Mouse (Mus musculus) adrenal gland, adult 8-10 months (tissue): ENCODE measurements around the gene Smtnl2. TPM values are rescaled to one million over a fixed set of nuclear protein-coding genes. Genes with fewer than 3 reads are reported as not detected.

ENCODE experiments used
- DNase-seq: peaks from one replicate; pipeline ENCODE4 v3.0.0; 2022
- total RNA-seq, 4 experiments: library from RNA; stranded (reverse); gene quantifications; 2 replicates each; pipeline ENCODE4 v1.2.4; 2022

Smtnl2 gene
- total RNA-seq, 4 experiments from 2014 or later: 2.9 to 7.5 (median 5.2) TPM

GRCm38 (mm10) chr11:72425201-72425600 lies 13.7 kb upstream of the Smtnl2 start:
- DNase-seq: no peak

DNA sequence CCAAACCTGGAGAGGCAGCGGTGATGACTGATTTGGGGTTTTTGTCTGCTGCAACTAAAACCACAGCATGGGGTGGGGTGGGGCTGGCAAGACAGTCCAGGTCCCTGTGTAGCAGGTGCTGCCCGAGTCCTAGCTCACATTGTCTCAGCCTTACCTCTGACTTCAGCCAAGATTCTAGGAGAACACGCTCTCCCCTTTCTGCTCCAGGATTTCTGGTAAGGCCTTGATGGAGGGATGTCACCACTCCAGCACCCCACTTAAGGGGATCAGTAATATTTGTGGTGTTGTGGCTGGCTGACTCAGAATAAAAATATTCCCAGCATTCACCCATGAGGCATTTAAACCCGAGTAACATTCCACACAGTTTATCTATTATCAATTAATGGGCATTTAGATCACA lies 12.2 kb upstream of the Smtnl2 start:
- no peak for DNase-seq

- peak; percentile 78 for DNase-seq
These were observed 10.2 kb upstream of the Smtnl2 start for GRCm38 (mm10) chr11:72421518-72422278.

GRCm38 (mm10) chr11:72420460-72421122 lies 9.1 kb upstream of the Smtnl2 start:
- no peak for DNase-seq

- no peak for DNase-seq
These were observed 7.5 kb upstream of the Smtnl2 start for GRCm38 (mm10) chr11:72419006-72419405.

GRCm38 (mm10) chr11:72418227-72418626 lies 6.7 kb upstream of the Smtnl2 start:
- no peak for DNase-seq

GRCm38 (mm10) chr11:72417376-72417775 lies 5.9 kb upstream of the Smtnl2 start:
- DNase-seq: no peak

DNA sequence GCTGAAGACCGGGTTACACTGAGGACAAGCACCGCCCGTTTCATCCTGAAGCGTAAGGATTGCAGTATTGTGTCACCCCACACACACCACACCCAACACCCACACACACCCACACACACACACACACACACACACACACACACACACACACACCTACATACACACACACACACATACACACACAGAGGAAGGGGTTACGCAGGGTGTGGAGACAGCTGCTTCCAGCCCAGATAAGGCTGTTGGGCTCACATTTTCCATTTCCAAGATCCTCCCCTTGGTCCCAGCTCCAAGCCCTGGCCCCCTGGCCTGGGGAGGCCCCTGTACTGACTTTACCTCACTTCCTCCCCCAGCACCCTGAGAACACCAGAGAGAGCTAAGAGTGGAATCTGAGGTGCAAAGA lies 5.2 kb upstream of the Smtnl2 start:
- no peak for DNase-seq

DNA sequence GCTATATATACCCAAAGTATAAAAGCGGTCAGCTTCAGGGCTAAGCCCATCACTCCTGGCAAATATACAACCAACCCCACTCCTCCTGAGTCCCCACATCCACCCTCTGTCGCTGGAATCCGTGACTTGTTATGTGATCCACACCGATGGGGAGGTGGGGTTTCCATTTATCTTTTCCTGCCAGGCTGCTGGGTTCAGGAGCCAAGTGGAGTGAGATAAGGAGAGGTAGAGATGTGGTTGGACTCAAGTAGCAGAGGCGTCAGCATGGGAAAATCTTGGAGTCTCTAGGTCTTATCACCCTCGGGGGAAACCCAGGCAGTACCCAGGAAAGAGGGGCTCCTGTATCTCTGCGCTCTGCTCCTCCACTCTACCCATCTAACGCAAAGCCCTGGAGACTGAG lies 3.6 kb upstream of the Smtnl2 start:
- DNase-seq: no peak

DNA sequence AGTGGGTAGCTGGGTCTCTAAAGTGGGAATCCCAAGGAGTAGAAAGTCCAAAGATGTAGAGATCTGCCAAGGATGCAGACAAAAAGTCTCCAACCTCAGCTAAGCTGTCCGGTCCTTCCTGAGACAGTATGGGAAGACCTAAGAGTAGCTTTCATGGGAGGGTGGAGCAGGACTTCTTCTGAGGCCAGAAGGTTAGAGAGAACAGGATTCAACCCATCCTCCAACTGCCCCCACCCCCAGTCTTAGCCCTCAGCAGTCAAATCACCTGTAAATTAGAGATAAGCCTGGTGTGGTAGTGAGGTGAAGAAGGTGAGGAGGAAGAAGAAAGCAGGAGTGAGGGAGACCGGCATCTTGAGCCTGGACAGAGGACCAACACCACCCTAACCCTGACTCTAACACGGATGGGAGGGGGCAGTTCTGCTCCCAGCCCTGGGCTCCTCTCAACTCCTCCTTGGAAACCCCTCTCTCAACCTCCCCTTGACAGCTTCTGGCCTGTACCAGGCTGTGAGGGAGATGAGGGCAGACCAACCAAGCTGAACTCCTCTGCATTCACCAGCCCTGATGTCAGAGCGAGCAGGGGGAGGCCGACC lies 2.2 kb upstream of the Smtnl2 start:
- no peak for DNase-seq

DNA sequence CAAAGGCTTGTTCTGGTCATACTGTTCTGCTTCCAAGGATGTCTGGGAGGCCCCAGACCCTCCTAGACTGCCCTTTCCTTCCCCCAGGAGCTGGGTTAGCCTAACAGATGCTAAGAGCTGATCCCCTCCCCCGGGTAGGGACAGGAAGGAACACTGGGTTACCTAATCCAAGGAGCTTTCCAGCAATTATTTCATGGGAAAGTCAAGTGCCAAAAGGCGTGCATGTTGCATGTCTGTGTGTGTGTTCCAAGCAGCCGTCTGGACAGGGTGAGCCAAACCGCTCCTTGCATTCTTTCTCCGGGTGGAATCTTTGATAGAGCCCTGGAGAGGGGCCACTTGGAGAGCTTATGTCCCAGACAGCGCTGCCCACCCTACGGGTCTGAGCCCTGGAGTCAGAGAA lies 1.5 kb upstream of the Smtnl2 start:
- DNase-seq: no peak

GRCm38 (mm10) chr11:72411945-72412344 lies 432 bp upstream of the Smtnl2 start:
- DNase-seq: no peak

- DNase-seq: no peak
These were observed 906 bp downstream of the Smtnl2 start for GRCm38 (mm10) chr11:72410521-72411092.

DNA sequence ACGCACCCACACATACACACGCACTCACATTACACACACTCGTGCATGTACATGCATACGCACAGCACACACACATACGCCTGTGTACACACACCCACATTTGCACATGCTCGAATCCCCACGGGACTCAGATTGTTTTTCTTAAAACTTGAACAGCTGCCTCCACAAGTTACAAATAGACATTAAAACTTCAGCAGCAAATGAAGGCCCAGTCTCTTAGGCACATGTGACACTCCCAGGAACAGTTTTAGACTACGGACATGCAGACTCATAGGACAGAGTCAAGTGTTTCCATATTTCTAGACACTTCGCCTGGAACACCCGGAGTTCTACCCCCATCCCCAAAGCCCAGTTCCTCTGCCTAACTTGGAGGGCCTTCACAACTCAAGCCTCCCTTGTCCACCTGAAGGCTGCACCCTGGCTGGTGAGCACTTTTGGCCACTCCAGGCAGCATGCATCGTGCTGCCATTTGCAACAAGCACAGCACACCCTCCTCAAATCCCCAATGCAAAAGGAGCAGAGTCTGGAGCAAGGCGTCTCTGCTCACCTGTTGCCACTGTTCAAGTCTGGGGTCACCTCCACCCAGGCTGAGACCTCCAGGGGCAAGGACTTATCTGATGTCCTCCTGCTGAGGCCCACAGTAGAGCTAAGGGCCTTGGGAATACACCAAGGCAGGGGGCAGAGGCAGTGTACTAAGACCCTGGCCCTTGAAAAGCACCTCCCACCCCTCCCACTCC lies 1.7 kb downstream of the Smtnl2 start:
- DNase-seq: no peak

DNA sequence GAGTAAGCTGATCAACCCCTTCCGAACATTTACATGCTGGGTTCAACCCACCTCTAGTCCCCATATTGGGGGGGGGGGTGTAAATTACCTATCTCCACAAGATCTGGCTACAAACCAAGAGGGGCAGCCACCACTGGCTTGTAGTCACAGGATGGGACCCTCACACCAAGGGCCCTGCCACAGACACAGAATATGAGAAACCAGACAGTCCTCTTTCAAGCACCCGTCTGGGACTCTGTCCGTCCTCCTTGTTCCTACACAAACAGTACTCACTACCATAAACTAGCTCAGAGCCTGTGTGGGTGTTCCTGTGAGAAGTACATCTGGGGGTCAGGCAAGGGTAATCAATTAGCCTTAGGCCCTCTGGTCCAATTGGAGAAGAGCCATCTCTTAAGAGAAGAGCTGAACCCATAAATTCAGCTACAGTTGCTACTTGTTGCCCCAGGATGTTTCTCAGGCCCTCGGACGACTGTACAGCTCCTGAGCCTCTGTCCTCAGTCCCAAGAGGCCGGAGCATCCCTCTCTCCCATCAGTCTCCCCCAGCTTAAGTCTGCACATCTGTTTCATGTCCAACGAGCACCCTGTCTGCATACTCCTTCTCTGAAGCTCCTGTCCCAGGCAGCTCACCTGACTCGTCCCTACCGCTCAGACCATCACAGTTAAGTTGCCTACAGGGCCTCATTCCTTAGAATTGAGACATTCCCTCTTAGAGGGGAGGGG lies 2.9 kb downstream of the Smtnl2 start:
- DNase-seq: no peak

- DNase-seq: no peak
These were observed 3.9 kb downstream of the Smtnl2 start for GRCm38 (mm10) chr11:72407574-72407973.

GRCm38 (mm10) chr11:72407081-72407480 lies 4.4 kb downstream of the Smtnl2 start:
- no peak for DNase-seq

GRCm38 (mm10) chr11:72406079-72406675 lies 5.3 kb downstream of the Smtnl2 start:
- no peak for DNase-seq

DNA sequence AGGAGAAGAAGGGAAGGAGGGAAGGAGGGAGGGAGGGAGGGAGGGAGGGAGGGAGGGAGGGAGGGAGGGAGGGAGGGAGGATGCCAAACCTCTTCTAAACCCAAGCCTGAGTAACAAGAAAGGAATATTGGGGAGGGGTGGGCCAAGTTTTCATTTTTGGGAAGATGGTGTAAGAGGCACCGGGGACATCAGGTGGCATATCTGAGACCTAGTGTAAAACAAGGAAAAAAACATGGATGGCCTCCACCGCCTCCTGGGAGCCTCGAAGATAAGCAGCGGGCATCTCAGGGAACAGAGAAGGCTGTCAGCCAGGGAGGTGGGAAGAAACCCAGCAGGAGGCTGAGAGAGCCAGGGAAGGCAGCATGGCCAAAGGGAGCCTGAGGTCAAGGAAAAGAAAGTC lies 6.0 kb downstream of the Smtnl2 start:
- DNase-seq: no peak

DNA sequence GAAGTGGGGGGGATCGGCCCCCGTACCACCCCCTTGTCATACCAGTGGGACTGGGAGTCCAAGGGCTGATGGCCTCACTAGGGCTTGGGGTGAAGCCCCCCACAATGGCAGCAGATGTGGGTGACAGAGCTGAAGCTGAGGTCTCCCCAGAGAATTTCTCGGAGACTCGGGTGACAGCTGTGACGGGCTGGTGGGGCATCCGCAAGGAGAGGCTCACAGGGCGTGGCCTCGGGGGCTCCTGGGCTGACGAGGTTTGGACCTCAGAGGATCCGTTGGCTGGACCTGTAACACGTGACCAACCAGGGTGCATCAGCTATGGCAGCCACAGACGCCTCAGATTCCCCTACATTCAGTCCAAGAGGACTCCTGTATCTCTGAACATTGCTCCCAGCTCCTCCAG lies 8.5 kb downstream of the Smtnl2 start:
- no peak for DNase-seq

DNA sequence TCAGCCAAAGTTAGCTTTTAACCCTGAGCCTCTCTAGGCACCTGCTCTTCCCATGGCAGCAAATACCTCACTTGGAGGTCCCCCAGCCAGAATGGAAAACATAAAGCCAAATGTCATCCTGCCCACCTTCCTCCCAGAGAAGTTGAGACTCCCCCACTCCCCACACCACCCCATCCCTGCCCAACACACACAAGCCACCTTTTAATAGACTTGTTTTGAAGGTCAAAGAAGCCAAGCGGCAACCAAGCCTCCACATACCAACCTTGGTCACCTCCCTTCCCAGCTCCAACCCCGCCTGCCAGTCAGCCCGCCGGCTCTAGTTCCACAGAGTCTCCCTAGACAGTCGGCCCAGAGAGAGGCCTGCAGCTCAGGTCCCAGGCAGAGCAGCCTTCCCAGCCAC lies 9.5 kb downstream of the Smtnl2 start:
- no peak for DNase-seq

- no peak for DNase-seq
These were observed 10.4 kb downstream of the Smtnl2 start for GRCm38 (mm10) chr11:72401068-72401467.
